Mouse (Mus musculus): ENCODE data around the gene Cx3cr1.

Gene Cx3cr1

DNA sequence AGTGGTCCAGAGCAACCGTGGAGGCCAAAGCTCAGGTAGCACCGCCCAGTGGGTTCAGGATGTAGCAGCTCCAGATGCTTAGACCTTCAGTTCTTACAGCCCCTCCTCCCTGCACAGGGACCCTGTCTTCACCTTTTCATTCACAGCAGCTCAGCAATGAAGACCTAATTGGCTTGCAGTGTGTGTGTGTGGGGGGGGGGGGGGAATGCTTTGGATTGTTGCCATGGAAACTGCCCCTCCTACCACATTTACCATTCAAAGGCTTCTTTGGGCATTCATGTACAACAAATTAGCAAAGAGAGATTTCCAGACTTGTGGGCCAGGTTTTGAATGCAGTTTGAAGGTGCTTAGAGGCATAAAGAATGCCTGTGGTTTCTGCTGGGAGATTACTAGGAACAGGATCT lies 180.8 kb downstream of the Cx3cr1 start:
- DNase-seq (ENCODE audit: low spot score): no peak

DNA sequence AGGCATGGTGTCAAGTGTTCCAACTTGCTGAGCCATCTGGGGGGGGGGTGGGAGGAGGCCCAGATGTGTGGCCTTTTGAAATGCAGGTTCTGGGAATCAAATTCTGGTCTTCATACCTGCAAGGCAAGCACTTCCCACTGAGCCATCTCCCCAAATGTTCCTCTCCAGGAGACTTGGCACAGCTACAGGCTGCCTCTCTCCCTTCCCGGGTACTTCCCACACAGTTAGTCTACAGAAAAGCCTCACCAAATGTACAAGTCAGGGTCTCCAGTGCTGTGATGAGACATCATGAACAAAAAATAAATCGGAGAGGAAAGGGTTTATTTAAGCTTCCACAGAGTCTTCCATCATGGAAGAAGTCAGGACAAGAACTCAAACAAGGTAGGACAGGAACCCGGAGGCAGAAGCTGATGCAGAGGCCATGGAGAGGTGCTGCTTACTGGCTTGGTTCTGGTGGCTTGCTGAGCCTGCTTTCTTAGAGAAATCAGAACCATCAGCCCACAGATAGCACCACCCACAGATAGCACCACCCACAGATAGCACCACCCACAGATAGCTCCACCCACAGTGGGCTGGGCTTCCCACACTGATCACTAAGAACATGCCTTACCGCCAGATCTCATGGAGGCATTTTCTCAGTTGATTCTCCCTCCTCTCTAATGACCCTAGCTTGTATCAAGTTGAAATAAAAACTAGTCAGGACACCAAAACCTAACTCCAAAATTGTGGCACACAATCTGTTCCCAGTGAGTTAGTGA lies 182.4 kb downstream of the Cx3cr1 start:
- no peak for DNase-seq (ENCODE audit: low spot score)

DNA sequence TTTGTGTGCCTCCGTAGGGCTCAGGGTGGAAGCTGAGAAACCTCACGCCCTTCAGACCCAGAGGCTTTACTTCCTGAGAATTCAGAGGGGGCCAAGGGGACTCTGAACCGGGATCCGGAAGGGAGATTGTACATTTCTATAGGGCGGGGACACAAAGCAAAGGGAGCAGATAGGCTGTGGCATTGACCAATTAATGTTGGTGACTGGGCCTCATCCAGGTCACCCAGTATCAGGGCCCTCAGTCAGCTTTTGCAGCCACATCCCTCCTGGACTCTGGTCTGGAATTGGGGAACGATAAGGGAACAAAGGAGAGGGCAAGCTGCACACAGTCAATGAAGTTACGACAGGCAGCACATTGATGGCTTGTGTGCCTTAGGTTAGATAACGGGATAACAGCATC lies 215.5 kb downstream of the Cx3cr1 start:
- DNase-seq (ENCODE audit: low spot score): no peak

DNA sequence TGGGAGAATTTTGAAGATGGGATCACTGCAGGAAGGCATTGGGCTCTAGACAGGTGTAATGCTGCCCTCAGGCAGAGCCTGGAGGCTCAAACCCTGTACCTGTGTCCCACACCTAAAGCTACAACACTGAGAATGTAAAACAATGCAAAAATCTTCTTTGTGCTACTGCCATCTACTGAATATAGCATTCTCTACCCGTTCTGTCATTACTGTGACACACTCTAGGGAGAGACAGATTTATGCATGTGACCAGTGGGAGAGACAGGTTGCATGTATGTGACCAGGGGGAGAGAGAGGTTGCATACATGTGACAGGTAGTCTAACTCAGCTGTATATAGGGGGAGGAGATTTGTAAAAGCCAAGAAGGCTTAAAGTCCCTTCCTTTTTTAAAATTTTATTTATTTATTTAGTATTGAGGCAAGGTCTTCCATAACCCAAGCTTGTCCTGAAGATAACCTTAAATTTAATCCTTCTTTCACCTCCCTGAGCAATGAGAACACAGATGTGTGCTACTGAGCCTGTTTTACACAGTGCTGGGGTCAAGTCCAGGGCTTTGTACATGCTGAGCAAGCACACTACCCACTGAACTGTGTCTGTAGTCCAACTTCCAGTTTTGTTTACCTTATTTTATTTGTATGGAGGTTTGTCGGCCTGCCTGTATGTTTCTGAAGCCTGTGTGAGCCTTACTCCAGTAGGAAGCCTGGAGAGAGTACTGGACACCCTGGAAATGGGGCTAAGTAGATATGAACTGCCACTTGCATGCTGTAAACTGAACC lies 216.4 kb downstream of the Cx3cr1 start:
- DNase-seq (ENCODE audit: low spot score): no peak

DNA sequence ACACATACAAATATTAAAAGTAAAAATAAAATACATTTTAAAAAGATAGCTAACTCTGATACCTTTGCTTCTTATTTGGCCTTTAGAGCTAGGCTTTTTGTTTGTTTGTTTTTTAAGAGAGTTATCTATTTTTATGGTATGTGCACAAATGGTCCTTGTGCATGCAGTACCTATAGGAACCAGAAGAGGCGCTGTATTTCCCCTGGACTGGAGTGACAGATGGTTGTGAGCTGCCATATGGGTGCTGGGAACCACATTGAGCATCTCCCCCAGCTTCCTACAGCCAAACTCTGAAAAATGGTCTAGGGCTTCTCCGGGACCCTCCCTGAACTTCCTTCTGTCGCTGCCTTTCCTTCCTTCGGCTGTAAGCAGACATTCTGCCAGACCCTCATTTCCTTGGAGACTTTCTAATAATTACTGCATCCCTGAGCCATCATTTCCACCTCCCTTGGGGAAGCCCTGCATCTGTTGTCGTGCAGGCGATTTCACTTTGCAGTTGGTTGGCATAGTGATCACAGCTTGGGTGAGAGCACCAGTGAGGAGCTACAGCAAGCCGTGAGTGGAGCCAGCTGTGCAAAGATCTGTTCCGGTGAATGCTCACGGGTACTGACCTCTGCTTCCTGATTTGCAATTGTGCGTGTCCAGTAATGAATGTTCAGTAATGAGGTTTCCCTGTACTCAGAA lies 217.2 kb downstream of the Cx3cr1 start:
- no peak for DNase-seq (ENCODE audit: low spot score)
